Mouse (Mus musculus) ovary, postnatal 14 days (tissue): ENCODE results near the gene E2f8.

Experiments used
- DNase-seq: peaks from one replicate; pipeline ENCODE4 v3.0.0; 2022; ENCODE audit warnings: low spot score

The E2f8 gene

GRCm38 (mm10) chr7:48855461-48855860 lies 25.9 kb downstream of the E2f8 start:
- no peak for DNase-seq

- no peak for DNase-seq
Measured at GRCm38 (mm10) chr7:48853496-48853895, 27.9 kb downstream of the E2f8 start.

DNA sequence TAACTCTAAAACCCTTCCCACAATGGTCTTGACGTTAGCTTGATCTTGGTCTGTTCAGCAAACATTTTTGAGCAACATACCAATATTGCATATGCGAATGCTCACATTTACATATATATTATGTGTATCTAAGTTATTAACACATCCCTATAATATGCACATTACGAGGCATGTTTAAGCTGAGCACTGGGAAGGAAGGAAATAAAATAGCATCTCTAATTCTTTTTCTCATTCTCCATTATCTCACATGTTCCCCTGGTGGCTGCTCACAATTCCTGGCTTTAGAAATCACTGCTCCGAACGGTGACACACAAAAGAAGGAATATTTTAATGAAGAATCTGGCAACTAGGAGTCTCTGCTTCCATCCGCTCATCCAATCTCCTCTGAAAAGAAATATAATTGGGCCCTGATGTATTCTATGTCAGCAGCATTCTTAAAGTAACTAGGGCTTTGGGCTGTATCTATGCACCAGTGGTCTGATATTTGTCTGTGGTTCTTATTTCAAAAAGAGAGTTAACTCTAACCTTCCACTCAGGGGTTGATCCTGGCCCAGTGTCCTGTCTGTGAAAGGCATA lies 29.8 kb downstream of the E2f8 start:
- no peak for DNase-seq

DNA sequence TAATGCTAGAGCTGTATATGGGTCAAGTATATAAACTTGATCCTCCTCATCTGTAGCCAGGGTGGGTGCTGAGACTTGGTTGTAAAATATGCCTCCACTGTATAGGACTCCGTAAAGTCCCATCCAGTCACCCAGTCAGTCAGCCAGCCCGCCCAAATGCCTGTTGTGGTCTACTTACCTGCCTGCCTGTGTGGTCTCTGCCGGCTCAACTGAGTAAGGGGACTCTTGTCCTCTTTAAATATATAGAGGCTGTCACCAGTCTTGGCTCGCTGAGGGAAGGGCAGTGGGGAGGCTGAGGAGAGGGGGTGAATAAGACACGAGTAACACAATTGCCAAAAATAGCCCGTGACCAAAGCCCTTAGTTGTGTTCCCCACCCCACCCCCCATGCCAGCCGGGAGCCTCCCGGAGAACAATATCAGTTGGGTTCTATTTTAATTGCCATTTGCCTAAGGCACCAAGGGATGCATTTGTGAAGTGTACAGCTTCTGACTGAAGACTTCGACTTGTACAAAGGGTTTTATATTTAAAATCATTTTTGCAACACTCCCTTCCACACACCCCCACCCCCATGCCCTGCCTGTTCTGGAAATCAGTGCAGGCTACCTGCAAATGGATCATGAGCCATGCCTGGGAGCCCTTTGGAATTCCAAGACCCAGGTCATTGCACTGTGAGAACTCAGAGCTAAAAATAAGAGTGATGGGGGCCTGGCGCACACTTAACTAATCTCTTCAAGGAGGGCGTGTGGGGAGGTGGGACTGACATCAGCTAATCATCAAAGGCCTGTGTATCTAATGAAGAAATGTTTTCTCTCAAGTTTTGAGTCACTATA lies 33.4 kb downstream of the E2f8 start, which contains the start of gene Csrp3:
TSS of gene Csrp3 (minus strand) at position 214 of the 831 bp plus-strand sequence.
- no peak for DNase-seq

- DNase-seq: no peak
Measured at GRCm38 (mm10) chr7:48846755-48847154, 34.6 kb downstream of the E2f8 start.

DNA sequence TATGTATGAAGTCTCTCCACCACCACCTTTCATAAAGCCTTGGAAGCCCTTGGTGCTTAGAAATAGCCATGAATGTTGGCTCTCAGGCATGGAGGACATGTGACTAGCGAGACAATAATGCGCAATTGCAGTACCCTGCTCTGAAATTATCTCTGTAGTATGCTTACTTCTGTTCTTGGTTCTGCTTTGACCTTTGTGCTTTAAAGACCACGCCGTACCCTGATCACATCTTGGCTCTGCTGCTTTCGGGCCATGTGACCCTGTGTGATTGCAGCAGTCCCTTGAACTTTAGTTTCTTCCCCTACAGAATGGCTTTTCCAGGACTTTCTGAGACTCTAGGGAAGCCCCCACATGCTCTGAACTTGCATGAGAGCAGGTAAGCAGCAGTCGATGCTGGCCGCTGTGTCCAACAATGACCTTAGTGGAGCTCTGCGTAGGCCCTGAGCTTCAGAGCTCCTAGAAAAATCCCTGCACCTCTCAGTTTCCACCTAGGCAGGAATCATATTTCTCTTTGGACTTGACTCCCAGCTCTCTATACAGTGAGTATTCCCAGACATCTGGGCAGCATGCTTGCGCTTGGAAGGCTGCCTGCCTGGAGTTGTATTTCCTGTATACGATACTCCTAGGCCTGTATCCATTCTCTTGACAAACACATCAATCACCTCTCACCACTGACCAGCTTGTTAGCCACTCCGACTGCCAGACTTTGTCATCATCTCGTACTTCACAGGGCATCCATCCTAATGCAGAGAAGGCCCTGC lies 36.0 kb downstream of the E2f8 start:
- DNase-seq: no peak

GRCm38 (mm10) chr7:48843541-48843940 lies 37.9 kb downstream of the E2f8 start:
- DNase-seq: no peak

- DNase-seq: no peak
Measured at GRCm38 (mm10) chr7:48842353-48842752, 39.0 kb downstream of the E2f8 start.

GRCm38 (mm10) chr7:48841538-48841937 lies 39.9 kb downstream of the E2f8 start:
- DNase-seq: no peak

GRCm38 (mm10) chr7:48840545-48840944 lies 40.9 kb downstream of the E2f8 start:
- DNase-seq: no peak

GRCm38 (mm10) chr7:48838434-48838833 lies 43.0 kb downstream of the E2f8 start:
- DNase-seq: no peak

DNA sequence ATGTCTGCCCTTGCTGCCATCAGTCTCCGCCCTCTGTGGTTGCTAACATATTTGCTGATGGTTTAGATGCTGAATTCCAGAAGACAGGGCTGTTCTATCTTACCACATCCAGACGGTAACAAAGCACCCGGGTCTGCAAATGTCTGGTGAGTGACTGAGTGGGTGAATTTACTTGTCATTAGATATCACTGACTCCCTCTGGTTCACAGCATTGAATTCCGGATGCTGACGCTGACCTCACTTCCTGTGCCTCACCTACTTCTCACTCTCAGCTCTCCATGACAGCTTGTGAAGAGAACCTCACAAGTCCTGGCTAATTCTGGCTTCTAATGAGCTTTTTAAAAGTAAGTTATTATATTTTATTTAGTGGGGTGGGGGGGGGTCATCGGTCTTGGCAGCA lies 44.4 kb downstream of the E2f8 start:
- no peak for DNase-seq

- DNase-seq: no peak
Measured at GRCm38 (mm10) chr7:48834989-48835626, 46.3 kb downstream of the E2f8 start.

- no peak for DNase-seq
Measured at GRCm38 (mm10) chr7:48834371-48834970, 46.9 kb downstream of the E2f8 start.

DNA sequence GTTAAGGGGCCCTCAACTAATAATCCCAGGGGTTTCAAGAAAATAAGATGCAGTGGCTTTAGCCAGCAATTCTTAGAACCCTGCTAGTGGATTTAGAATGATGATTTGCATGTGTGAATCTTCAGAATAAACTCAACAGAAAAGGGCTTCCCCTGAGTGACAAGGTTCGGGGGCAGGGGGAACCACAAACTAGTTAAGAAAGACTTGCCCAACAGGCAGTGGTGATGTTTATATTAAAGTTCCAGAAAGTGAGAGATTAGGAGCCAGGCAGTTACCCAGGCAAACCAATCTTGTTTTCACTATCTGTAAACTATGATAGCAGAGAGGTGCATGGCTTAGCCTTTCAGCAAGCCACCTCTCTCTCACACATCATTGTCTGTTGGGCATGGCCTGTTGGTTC lies 48.7 kb downstream of the E2f8 start:
- DNase-seq: no peak

DNA sequence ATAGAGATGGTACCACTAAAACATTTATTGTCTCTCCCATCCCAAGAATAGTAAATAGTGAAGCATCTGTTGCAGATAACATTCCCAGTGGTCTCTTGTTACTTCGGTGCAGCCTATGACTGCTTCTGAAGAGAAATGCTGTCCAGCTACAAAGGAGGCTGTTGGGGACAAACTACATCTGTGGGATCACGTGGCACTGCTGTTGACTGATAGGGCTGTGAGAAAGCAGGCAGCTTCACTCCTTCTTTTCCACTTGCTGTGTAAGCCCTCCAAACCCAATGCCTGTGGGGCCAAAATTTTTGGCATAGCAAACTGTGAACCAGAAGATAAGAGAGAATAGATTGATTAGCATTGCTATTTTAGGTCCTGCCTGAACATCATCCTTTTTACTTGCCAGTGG lies 51.0 kb downstream of the E2f8 start:
- DNase-seq: no peak

DNA sequence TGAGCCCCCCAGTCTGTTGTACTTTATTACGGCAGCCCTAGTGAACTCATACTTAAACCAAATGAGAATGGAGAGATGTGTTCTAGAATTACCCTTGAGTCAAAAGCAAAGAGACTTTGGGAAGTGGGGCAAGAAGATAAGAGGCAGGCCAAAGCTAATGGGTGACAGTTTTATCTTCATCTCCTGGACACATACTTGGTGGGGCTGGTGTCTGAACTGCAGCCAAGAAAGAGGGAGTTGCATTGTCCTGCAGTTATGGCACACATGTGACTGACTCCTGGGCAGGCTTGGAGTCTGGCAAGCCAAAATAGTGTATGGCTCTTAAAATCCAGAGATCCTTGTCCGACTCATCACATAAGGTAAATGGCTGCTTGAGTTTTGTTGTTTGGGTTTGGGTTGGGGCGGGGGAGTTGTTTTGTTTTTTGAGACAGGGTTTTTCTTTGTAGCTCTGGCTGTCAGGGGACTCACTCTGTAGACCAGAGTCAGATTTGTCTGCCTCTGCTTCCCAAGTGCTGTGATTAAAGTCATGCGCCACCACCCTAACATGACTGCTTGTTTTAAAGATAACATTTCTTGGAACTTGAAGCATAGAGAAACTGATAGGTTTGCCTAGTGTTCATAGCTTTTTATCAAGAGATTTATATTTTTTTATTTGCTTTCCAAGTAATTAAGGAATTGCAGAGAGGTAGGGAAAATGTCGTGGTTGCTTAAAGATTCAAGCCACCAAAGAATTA lies 52.1 kb downstream of the E2f8 start:
- DNase-seq: no peak

GRCm38 (mm10) chr7:48825170-48825569 lies 56.2 kb downstream of the E2f8 start:
- no peak for DNase-seq

DNA sequence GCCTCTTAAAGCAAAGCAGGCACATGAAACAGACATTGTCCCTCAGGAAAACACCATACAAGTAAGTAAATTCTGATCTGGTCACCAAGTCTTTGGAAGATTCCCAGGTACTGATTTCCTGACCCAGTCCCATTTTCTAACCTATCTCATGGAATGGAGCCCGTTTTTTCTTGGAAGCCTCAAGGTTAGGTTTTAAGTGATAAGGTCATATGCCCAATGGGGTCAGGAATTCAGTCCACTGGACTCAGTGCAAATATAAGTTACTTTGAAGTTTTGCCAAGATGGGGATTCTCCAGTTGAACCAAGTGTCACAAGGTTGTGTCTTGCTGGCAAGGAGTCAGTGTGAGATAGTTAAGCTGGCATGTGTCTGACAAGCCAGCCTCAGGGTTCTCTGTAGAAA lies 56.7 kb downstream of the E2f8 start:
- DNase-seq: no peak

GRCm38 (mm10) chr7:48823621-48824020 lies 57.8 kb downstream of the E2f8 start:
- no peak for DNase-seq

DNA sequence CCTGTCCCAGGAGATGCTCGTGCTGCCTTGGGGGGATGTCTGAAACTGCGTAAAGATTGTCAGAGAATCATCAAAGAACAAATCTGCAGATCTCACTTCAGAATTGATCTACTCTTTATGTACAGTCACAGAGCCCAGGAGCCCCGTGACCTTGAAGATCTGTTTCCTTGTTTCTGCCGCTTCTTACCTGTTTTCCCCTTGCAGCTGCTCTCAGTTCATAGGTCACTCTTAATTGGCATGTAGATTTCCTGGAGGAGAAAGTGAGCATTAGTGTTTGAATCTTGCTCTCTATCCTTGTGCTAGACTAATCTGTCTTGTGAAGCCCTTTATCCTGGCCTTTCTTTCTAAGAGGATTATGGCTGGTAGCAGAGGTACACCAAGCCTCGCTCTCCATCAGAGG lies 59.7 kb downstream of the E2f8 start:
- no peak for DNase-seq
